Mouse (Mus musculus) cerebellum, adult 11 months (tissue): ENCODE data around the gene Tmem171.

ENCODE experiments used
- DNase-seq: peaks from one replicate; pipeline ENCODE4 v3.0.0; 2022

Gene Tmem171

DNA sequence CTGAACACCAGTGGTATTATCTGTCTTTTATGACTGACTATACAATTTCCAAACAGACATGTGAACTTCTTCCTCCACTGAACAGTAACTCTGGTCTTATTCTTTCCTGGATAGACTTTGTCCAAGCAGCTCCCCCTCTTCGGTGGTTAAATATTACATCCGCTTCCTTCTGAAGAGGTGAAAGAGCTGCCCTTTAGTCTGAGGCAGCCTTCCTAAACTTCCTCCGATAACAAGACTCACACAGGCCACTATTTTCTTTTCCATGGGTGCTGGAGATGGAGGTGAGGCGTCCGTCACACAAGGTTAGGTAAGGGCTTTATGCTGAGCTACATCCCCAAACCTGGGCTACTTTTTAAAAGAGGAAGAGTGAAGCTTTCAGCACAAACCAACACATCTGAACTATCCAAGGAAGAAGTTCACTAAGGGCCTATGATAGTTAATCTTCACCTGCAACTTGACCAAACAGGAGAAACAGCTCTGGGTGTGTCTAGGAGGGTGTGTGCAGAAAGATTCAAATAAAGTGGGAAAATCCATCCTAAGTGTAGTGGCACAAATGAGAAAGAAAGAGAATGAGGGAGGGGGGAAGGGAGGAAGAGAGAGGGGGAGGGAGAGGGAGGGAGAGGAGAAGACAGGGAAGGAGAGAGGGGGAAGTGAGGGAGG is 56.0 kb downstream of the Tmem171 start:
- no peak for DNase-seq

DNA sequence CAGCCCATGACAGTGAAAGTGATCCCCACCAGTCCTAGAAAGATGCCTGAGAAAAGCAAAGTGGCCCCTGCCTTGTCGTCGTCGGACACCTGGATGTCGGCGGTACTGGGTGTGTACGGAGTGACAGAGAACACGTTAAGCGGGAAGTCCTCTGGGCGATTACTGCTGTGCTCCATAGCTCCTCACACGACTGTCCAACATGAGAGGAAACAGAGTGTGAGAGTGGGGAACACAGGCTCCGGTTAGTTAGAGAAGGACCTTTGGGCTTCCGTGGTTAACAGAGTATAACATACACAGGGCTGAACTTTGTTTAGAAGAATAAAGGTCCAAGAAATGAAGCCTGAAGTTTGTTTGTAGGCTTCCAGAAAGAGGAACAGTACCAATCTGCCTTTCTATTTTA is 57.5 kb downstream of the Tmem171 start, which contains the start of gene Tmem174:
Gene Tmem174, minus strand, starts transcription at position 266 of the 400 bp plus-strand sequence.
- no peak for DNase-seq

- no peak for DNase-seq
These were observed 58.1 kb downstream of the Tmem171 start for GRCm38 (mm10) chr13:98636571-98636970.
